Mouse (Mus musculus) ES-E14 (cell line): ENCODE results near the gene Alk.

Experiments
- CHD2 ChIP-seq: IDR thresholded peaks from 2 replicates; pipeline ENCODE4 v1.6.1; 2014; ENCODE audit warnings: mild to moderate bottlenecking, low read depth, low read length, inconsistent platforms
- HCFC1 ChIP-seq: IDR thresholded peaks from 2 replicates; pipeline ENCODE4 v1.6.1; 2012; ENCODE audit warnings: low read length, inconsistent platforms, borderline replicate concordance; ENCODE audit not compliant: insufficient read depth

DNA sequence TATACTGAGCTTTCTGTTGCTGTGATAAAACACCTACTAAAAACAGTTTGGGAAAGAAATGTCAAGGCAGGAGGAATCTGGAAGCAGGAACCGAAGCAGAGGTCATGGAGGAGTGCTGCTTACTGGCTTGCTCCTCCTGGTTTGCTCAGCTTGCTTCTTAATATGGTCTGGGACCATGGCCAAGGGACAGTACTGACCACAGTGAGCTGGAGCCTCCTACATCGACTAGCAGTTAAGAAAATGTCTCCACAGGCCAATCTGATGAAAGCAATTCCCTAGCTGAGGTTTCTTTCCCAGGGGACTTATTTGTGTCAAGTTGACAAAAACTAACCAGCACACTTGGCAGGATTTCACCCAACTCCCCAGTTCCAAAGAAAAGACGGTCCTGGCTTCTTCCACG lies 187.0 kb downstream of the Alk start:
- TF ChIP-seq CHD2 (no peak), HCFC1 (no peak)
